Mouse (Mus musculus) central nervous system, embryonic 11.5 days (tissue): ENCODE data around the gene Nos1. TPM values are rescaled to one million over a fixed set of nuclear protein-coding genes. Genes with fewer than 3 reads are reported as not detected.

Source experiments
- polyA plus RNA-seq: library from polyadenylated mRNA; depleted of rRNA; stranded (reverse); fragments of >200 nt; gene quantifications from 2 replicates; pipeline ENCODE4 v1.2.3, GENCODE M21; 2012; rRNA removed

Gene Nos1
- 0.35 and 0.42 TPM in 2 replicates for polyA plus RNA-seq

GRCm38 (mm10) chr5:117780681-117781080 is at the start of gene Nos1:
TSS of gene Nos1 (plus strand) at chr5:117781032.

GRCm38 (mm10) chr5:117976657-117977500 is 196.0 kb downstream of the Nos1 start, which contains the start of gene Fbxo21:
TSS of gene Fbxo21 (plus strand) at chr5:117976730.

Other genes starting within 250 kb of the Nos1 start
- 72.7 and 84.9 TPM in 2 replicates for gene Fbxo21, start 195.7 kb downstream of the Nos1 start, polyA plus RNA-seq
- gene Tesc, start 246.7 kb downstream of the Nos1 start, polyA plus RNA-seq, result 0.60 and 0.97 TPM in 2 replicates